Mouse (Mus musculus): Measurements from ENCODE around the gene Slc16a11.

DNA sequence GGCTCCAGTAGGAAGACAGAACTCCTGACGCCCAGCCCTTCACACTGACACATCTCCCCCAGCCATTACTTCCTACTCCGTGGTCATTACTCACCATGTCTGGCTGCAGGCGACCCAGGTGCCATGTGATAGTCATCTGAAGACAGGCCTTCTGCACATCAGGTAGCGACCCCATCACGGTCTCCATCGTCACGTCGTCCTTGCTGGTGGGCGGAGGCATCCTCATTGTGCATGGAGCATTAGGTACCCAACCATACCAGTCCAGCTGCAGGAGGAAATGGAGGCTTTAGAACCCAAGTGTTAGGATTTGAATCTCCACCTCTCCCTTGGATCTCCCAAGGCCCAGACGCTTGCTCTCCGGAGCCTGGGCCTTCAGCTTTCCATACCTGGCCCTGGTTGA is 30.0 kb downstream of the Slc16a11 start:
- TF ChIP-seq BHLHE40 (IDR thresholded peaks at IDR 0.05; ENCODE audit: low read depth, low read length) (no peak), CTCF (conservative IDR thresholded peaks at IDR 0.05 in 1 of 2, IDR thresholded peaks at IDR 0.05 in 1 of 2; ENCODE audit: low read depth in 2 of 2, low read length in 2 of 2) (no peak), POLR2A (IDR thresholded peaks at IDR 0.05; ENCODE audit: low read depth, low read length) (no peak), JUND (conservative IDR thresholded peaks at IDR 0.05; ENCODE audit: low read depth, low read length) (no peak), MXI1 (IDR thresholded peaks at IDR 0.05; ENCODE audit: low read depth, low read length) (no peak), ZKSCAN1 (IDR thresholded peaks at IDR 0.05; ENCODE audit: borderline replicate concordance, low read depth, low read length) (no peak), MAX (IDR thresholded peaks at IDR 0.05; ENCODE audit: low read length) (no peak), JUN (IDR thresholded peaks at IDR 0.05; ENCODE audit: insufficient read depth, low read depth, low read length) (no peak), NRF1 (IDR thresholded peaks at IDR 0.05; ENCODE audit: low read depth, low read length) (no peak), ZC3H11A (IDR thresholded peaks at IDR 0.05; ENCODE audit: low read depth, low read length) (no peak), MAFK (IDR thresholded peaks at IDR 0.05; ENCODE audit: insufficient replicate concordance, low read length) (no peak)

Measured in CH12.LX (cell line).